Mouse (Mus musculus) G1E (cell line): ENCODE results near the gene Abhd4.

Experiments
- CTCF ChIP-seq: IDR thresholded peaks from 2 replicates; pipeline ENCODE4 v1.5.1; 2012; ENCODE audit warnings: low read depth, low read length, inconsistent platforms, mixed read lengths
- TAL1 ChIP-seq: conservative IDR thresholded peaks from 2 replicates; pipeline ENCODE4 v1.6.1; 2012; ENCODE audit warnings: low read depth, low read length, inconsistent platforms, mixed read lengths

DNA sequence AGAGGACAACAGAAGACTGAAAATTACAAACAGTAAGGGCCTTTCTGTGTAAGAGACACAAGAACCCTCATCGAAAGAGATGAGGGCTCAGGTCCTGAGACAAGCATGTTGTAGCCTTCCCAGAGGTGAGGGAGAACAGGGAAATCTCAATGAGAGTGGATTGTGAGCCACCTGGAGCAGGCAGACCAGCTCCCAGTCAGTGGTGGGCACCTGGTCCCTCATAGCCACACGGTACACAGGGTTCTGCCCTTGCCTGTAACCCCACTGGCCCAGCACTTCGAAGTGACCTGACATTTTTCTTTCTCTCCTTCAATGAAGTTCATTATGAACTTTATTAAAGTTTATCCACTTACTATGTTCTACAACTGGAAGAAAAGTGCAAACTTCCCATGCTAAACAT is 18.7 kb downstream of the Abhd4 start:
- TF ChIP-seq CTCF = no peak
- no peak for TF ChIP-seq TAL1
